Mouse (Mus musculus): ENCODE results near the gene Vps37b.
"Not testable (repeated sequence)": the region's sequence is repeated elsewhere in the genome, so short reads cannot be mapped to it uniquely, and the experiment has no call there.

Vps37b gene

GRCm38 (mm10) chr5:124032001-124032508 is at the start of gene Vps37b:
Vps37b (minus strand) TSS chr5:124032270.
- in situ Hi-C loops (cut with MboI, MseI), result loop anchor here (5.0 kb wide), 1 partner anchor 50 kb away; no protein-coding TSS in a partner anchor

- in situ Hi-C loops (cut with MboI, MseI), result loop anchor here (5.0 kb wide), 3 partner anchors 32 to 78 kb away; partner anchors contain the start of genes Ogfod2 and Vps37b
Measured at GRCm38 (mm10) chr5:124079880-124080279, 47.8 kb upstream of the Vps37b start.

- in situ Hi-C loops (cut with MboI, MseI), result loop anchor here (5.0 kb wide), 1 partner anchor 33 kb away; the partner anchor contains the start of gene Ogfod2
Measured at GRCm38 (mm10) chr5:124078794-124079416, 46.8 kb upstream of the Vps37b start.

- in situ Hi-C loops (cut with MboI, MseI), result loop anchor here (5.0 kb wide), 1 partner anchor 34 kb away; the partner anchor contains the start of gene Ogfod2
Measured at GRCm38 (mm10) chr5:124077856-124078460, 45.9 kb upstream of the Vps37b start.

- in situ Hi-C loops (cut with MboI, MseI), result loop anchor here (5.0 kb wide), 1 partner anchor 35 kb away; the partner anchor contains the start of gene Ogfod2
Measured at GRCm38 (mm10) chr5:124077241-124077640, 45.2 kb upstream of the Vps37b start.

GRCm38 (mm10) chr5:124076559-124076958 is 44.5 kb upstream of the Vps37b start:
- in situ Hi-C loops (cut with MboI, MseI), result loop anchor here (5.0 kb wide), 1 partner anchor 36 kb away; the partner anchor contains the start of gene Ogfod2

GRCm38 (mm10) chr5:124075716-124076115 is 43.6 kb upstream of the Vps37b start:
- in situ Hi-C loops (cut with MboI, MseI), result loop anchor here (5.0 kb wide), 1 partner anchor 37 kb away; the partner anchor contains the start of gene Ogfod2

- in situ Hi-C loops (cut with MboI, MseI), result loop anchor here (5.0 kb wide), 1 partner anchor 37 kb away; the partner anchor contains the start of gene Ogfod2
Measured at GRCm38 (mm10) chr5:124074845-124075307, 42.8 kb upstream of the Vps37b start.

GRCm38 (mm10) chr5:124073682-124074081 is 41.6 kb upstream of the Vps37b start:
- in situ Hi-C loops (cut with MboI, MseI), result no loop called here

GRCm38 (mm10) chr5:124069657-124070056 is 37.6 kb upstream of the Vps37b start:
- in situ Hi-C loops (cut with MboI, MseI), result no loop called here

GRCm38 (mm10) chr5:124062037-124062824 is 30.2 kb upstream of the Vps37b start:
- in situ Hi-C loops (cut with MboI, MseI), result no loop called here

- in situ Hi-C loops (cut with MboI, MseI), result no loop called here
Measured at GRCm38 (mm10) chr5:124059677-124060076, 27.6 kb upstream of the Vps37b start.

GRCm38 (mm10) chr5:124058749-124059148 is 26.7 kb upstream of the Vps37b start:
- in situ Hi-C loops (cut with MboI, MseI), result no loop called here

GRCm38 (mm10) chr5:124056956-124057355 is 24.9 kb upstream of the Vps37b start:
- in situ Hi-C loops (cut with MboI, MseI), result no loop called here

GRCm38 (mm10) chr5:124056219-124056618 is 24.1 kb upstream of the Vps37b start:
- in situ Hi-C loops (cut with MboI, MseI), result no loop called here

- in situ Hi-C loops (cut with MboI, MseI), result not testable (repeated sequence)
Measured at GRCm38 (mm10) chr5:124052641-124053040, 20.6 kb upstream of the Vps37b start.

GRCm38 (mm10) chr5:124051899-124052491 is 19.9 kb upstream of the Vps37b start:
- in situ Hi-C loops (cut with MboI, MseI), result no loop called here

- in situ Hi-C loops (cut with MboI, MseI), result no loop called here
Measured at GRCm38 (mm10) chr5:124050095-124051050, 18.3 kb upstream of the Vps37b start.

- in situ Hi-C loops (cut with MboI, MseI), result no loop called here
Measured at GRCm38 (mm10) chr5:124049249-124050045, 17.4 kb upstream of the Vps37b start.

Measured in regulatory T cell (primary cell).